Mouse (Mus musculus): ENCODE data around the gene Mdga1.

DNA sequence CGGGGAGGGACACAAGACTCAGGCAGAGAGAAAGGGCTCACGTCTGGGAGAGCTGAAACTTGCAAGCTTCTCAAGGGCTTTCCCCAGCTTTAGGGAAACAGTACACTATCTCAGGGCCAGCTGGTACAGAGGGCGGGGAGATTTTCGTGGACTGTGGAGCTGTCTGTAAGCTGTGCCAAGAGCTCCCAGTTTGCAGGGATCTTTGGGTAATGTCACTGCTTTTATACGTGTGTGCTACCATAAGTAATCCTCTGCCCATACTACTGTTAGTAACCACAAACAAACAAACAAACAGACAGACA lies 145.7 kb downstream of the Mdga1 start:
- TF ChIP-seq TAL1 (IDR thresholded peaks at IDR 0.05; ENCODE audit: low read length) (no peak), GATA1 (IDR thresholded peaks at IDR 0.05; ENCODE audit: low read length) (no peak)

Measured in erythroblast, embryonic 14.5 days (primary cell).